Mouse (Mus musculus): ENCODE measurements around the gene Parp11.
"Not testable (repeated sequence)": the region's sequence is repeated elsewhere in the genome, so short reads cannot be mapped to it uniquely, and the experiment has no call there.

The Parp11 gene

DNA sequence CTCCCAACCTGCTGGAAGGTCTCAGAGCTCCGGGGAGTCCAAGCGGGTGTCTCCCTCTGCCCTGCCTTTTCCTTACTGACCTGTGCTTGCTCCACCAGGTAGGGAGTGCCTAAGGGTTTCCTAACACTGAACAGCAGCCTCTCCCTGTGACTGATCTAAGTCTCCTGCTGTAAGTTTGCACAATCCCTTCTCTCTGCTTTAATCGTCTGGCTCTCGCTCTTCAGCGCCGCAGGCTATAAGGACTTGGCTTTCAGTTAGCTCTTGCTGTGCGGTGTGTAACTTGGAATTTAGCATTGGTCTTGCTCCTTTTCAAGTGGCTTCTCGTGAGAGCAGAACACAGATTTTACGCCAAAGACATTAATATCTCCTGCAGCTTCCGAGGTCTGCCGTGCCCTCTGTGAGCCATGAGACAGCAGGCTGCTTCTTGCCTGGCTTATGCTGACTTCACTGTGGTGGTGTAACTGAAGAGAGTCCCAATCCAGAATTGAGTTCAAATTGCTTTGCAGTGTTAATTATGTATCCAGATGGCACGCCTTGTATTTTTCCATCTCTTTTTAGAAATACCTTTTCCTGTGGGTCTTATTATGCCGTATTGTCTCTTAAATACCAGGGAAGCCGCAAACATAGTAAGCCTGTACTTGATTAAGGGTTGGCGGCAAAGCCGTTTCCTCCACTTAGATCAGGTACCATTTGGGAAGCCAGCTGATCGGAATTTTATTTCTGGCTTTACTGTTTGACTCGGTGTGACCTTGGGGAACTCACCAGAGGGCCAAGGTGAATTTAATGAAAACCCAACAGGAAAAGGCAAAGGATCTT lies 50.4 kb downstream of the Parp11 start:
- peak; percentile 21 for DNase-seq (ENCODE audit: low spot score)

DNA sequence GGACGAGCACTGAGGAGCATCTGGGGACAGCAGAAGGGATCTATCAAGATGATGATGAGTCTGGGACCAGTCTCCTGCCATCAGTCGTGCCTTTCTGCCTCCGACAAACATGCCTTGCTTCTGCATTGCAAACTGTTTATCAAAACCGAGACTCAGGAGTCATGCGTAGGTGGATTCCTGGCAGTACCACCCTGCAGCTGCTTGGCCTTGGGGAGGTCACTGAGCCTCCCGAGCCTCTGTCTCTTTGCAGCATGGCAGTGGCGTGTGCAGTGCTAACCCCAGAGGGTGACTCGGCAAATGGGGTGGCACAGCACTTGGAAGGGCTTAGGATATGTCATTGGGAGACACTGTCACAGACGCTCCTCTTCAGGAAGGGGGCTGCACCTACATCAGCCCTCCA lies 53.5 kb downstream of the Parp11 start:
- DNase-seq (ENCODE audit: low spot score), result no peak

- DNase-seq (ENCODE audit: low spot score), result no peak
Observed at GRCm38 (mm10) chr6:127500806-127501205, 54.2 kb downstream of the Parp11 start.

- peak; percentile 60 for DNase-seq (ENCODE audit: low spot score)
Observed at GRCm38 (mm10) chr6:127502530-127502929, 55.9 kb downstream of the Parp11 start.

DNA sequence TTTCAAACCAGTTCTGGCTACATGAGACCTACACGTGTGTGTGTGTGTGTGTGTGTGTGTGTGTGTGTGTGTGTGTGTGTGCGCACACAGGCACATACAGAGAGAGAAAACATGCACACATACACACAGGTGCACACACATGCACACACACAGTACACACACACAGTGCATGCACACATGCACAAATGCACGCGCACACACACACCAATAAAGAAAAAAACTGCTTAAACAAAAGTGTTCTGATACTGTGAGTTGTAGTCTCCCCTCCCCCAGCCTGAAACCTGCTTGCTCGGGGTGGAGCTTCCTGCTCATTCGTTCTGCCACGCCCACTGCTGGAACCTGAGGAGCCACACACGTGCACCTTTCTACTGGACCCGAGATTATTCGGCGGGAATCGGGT lies 67.1 kb downstream of the Parp11 start:
- not testable (repeated sequence) for DNase-seq (ENCODE audit: low spot score)

GRCm38 (mm10) chr6:127521176-127521575 lies 74.5 kb downstream of the Parp11 start:
- DNase-seq (ENCODE audit: low spot score), result no peak

GRCm38 (mm10) chr6:127522326-127522725 lies 75.7 kb downstream of the Parp11 start:
- DNase-seq (ENCODE audit: low spot score), result no peak

DNA sequence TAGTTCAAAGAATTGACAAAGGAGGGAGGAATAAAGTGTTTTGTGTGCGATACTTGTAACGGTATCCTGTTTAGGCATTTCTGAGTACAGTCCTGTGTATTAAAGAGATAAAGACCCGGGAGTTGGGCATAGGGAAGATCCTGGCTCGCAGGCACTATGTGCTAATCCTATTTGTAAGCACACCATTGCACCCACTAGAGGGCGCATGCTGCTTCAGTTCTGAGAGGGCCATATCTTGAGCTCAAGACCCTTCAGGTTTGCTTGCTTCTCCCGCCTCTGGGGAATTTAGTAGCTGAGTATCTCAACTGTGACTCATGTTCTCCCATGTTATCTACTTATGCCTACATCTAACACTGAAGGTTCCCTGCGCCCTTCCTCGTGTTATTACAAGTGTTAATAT lies 77.8 kb downstream of the Parp11 start:
- peak; percentile 45 for DNase-seq (ENCODE audit: low spot score)

DNA sequence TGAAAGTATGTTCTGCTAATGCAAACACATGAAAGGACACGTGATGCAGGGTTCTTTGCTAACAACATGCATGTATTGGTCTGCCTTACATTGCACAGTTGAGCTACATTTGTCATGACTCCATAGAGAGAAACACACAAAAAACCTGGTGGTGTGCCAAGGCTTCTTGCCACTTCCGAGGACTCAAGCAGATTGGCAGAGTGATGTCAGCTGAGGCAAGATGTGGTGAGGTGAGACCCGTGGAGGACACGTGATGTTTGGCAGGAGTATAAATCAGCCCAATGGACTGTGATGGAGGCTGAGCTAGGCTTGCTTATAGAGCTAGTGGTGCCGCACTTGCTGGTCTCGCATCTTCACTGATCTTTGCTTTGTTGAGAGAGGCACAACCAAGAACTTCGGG lies 82.0 kb downstream of the Parp11 start:
- DNase-seq (ENCODE audit: low spot score), result no peak

DNA sequence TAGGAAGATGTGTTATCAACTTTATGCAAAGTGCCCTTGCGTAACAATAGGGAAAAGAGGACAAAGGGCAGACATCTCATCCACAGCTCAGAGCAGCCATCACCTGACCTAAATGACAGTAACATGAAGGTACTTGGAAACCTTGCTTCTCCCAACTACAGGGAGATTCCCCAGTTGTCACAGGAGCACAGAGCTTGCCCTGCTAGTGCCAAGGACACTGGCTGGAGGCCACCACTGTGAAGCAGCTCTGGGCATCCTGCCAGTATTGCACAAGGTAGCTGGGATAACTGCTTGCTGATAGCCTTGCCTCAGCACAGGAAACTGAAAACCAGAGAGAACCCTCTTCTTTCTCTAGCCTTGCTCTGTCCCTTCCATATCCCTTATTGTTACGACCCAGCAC lies 82.8 kb downstream of the Parp11 start:
- DNase-seq (ENCODE audit: low spot score), result peak; percentile 33

- DNase-seq (ENCODE audit: low spot score), result no peak
Observed at GRCm38 (mm10) chr6:127530206-127530605, 83.6 kb downstream of the Parp11 start.

DNA sequence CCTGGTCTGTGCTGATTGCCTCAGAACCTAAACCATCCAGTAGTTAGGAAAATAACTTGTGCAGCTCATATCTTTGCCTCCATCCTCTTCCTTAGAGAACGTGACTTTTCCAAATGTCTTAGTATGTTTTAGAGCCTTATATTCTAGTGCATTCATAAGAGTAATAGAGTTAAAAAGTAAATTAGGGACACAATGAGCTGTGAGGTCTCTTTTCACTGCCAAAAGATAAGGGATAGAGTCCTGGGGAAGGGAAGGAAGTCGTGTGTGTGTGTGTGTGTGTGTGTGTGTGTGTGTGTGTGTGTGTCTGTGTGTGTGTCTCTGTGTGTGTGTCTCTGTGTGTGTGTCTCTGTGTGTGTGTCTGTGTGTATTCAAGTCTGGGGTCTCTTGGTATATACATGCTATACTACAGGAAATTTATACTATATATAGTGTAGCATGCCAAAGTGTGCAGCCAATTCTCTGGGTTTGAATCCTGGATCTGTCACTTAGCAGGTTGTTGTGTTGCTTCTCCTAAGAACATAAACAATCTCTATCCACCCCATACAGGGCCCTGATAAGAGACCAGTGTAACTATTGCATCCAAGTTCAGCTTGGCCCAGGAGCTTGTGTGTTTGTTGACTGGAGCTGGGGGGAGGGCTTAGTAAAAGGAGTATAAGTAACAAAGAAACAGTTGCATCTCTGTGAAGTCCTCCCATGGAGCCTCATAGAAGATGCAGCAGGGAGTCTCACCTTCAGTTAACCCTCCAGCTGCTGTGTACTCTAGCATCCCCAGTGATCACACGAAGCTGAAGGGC lies 85.0 kb downstream of the Parp11 start:
- no peak for DNase-seq (ENCODE audit: low spot score)

DNA sequence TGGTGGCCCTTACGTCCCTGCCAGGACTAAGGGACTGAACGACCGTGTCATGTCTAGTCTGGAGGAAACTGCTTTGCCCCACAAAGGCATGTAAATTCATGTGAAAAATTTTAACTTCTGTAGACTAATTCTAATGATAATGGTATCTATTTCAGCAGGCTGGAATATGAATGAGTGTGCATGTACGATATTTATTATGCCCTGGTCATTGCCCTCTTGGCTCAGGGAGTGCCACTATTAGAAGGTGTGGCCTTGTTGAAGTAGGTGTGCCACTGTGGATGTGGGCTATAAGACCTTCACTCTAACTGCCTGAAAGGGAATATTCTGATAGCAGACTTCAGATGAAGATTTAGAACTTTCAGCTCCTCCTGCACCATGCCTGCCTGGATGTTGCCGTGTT lies 85.7 kb downstream of the Parp11 start:
- no peak for DNase-seq (ENCODE audit: low spot score)

DNA sequence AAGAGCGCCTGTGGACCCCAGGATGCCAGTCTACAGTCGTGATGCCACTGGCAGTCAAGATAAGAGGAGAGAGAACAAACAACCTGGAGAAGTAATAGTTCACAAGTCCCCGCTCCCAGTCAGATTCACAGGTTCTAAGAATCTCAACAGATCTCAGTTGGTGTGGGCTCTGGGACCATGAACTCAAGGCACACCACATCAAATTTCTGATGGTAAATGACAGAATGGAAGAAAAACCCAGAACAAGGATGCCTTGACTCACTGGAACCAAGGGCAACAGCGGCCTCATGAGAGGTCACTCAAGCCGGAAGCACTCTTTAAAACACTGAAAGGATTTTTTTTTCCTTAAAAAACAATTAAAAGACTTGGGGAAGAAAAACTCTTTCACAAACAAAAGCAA lies 87.1 kb downstream of the Parp11 start:
- DNase-seq (ENCODE audit: low spot score), result no peak

GRCm38 (mm10) chr6:127537035-127537434 lies 90.4 kb downstream of the Parp11 start:
- no peak for DNase-seq (ENCODE audit: low spot score)

GRCm38 (mm10) chr6:127538118-127538517 lies 91.5 kb downstream of the Parp11 start:
- no peak for DNase-seq (ENCODE audit: low spot score)

DNA sequence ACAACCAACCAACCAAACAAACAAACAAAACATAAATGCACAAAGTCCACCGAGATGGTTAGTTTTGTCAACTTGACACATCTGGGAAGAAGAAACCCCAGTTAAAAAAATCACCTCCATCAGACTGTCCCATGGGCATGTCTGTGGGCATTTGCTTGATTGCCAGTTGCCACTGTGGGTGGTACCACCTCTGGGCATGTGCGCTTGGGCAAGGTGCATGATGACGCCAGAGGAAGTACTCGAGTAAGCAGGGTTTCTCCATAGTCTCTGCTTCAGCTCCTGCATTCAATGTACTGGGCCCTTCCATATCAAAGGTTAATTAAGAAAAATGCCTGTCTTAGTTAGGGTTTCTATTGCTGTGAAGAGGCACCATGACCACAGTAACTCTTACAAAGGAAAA lies 92.6 kb downstream of the Parp11 start:
- DNase-seq (ENCODE audit: low spot score), result no peak

DNA sequence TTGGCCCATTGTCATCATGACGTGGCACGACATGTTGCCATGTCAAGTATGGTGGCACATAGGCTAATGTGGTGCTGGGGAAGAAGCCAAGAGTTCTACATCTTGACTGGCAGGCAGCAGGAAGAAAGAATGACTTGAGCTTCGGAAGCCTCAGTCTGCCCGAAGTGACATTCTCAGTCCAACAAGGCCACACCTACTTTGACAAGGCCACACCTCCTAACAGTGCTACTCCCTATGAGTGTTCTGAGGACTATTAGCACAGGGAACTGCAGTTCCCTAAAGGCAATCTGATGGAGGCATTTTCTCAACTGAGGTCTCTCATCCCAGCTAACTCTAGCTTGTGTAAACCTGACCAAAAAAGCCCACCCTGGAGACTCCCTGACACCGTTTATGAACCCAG lies 93.0 kb downstream of the Parp11 start:
- DNase-seq (ENCODE audit: low spot score), result no peak

DNA sequence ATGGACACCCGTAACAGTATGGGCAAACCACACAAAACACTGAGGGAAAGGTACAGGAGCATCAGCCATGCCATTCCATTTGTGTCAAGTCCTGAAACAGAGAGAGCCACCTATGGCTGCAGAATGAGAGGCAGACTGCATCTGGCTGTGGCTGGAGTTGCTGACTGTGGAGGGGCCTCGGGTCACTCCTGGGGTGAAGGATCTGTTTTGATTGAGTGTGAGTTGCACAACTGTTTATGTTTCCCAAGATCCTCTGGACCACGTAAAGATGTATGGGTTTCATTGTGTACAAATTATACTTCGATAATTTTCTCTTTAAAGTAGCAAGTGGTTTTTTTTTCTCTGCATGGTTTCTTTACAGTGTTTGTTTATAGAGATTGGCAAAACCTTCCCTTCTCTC lies 93.9 kb downstream of the Parp11 start:
- DNase-seq (ENCODE audit: low spot score), result no peak

GRCm38 (mm10) chr6:127541617-127542374 lies 95.2 kb downstream of the Parp11 start:
- DNase-seq (ENCODE audit: low spot score), result peak; percentile 78
